Mouse (Mus musculus): ENCODE measurements around the gene Hist1h2bc. TPM values are rescaled to one million over a fixed set of nuclear protein-coding genes. Genes with fewer than 3 reads are reported as not detected.

The Hist1h2bc gene
- polyA plus RNA-seq, 1 experiment from 2014 or later: 23.4 TPM

DNA sequence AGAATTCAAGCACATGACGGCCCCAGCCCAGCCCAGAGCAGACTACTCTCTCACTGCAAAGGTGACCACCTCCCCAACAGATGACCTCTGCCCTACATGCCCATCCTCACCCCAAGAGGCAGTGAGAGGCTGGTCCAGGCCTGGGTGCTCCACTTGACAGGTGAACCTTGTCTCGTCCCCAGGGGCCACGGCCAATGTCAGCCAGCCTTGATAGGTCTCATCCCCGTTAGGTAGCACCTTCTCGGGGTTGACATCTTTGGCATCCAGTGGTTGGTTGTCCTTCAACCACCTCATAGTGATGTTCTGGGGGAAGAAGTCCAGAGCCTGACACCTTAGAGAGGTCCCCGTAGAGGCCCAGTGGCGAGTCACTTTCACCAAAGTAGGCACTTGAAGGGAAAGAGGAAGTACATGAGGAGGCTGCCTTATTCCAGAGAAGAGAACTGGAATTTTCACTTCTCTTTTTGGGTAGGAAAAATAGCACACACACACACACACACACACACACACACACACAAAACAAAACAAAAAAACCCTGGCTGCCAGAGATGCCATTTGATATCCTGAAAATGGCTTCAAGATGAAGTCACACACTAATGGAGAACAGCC lies 21.9 kb downstream of the Hist1h2bc start:
- 90% methylated on average over 7 of the region's 7 CpGs for WGBS
- no peak overlapping the region for H3K9ac ChIP-seq (ENCODE audit: low read length)

GRCm38 (mm10) chr13:23706771-23707170 lies 22.8 kb downstream of the Hist1h2bc start:
- no peaks in the 10 kb centered on the region for H3K36me3 ChIP-seq (ENCODE audit: control insufficient read depth, insufficient read depth, low read length)

More for the DNA sequence above, 21.9 kb downstream of the Hist1h2bc start:
- H3K4me3 ChIP-seq (ENCODE audit: low read depth, low read length): no peak overlapping the region
- no peak for DNase-seq (ENCODE audit: low spot score)
- peaks cover 5% of the 10 kb centered on the region for H3K4me1 ChIP-seq (replicated peaks; ENCODE audit: control insufficient read depth, insufficient read depth, low read length)
- ATAC-seq (replicated peaks; ENCODE audit: low FRiP score): no peak
- no peak overlapping the region for H3K27ac ChIP-seq (ENCODE audit: low read depth, low read length)
- H3K9me3 ChIP-seq (ENCODE audit: control insufficient read depth, low read length): no peaks in the 10 kb centered on the region
- H3K36me3 ChIP-seq (ENCODE audit: control insufficient read depth, insufficient read depth, low read length): no peaks in the 10 kb centered on the region
- no peaks in the 10 kb centered on the region for H3K27me3 ChIP-seq (ENCODE audit: control insufficient read depth, insufficient read depth, low read length)
- H3K4me2 ChIP-seq (ENCODE audit: low read depth, low read length, severe bottlenecking): no peak overlapping the region

DNA sequence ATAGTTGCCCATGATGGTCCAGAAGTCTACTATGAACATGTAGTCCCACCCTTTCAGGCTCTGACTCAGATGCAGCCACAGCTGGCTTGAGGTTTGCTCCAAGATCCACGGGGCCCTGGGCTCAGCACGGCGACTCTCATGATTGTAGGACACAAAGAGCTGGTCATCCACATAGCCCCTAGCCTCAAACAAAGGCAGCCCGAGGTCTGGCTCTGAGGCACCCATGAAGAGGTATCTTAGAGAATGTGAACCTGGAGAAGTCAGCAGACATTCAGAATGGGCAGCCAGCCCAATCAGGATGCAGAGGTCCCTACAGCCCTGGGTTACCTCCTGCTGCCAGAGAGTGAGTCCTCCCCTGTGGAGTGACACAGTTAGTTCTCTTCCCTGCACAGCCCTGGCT lies 24.0 kb downstream of the Hist1h2bc start:
- Histone ChIP-seq H3K4me2 (ENCODE audit: low read depth, low read length, severe bottlenecking) (no peak overlapping the region), H3K27me3 (ENCODE audit: control insufficient read depth, insufficient read depth, low read length) (no peaks in the 10 kb centered on the region; the same call in 1 of the 2 replicates), H3K9me3 (ENCODE audit: control insufficient read depth, low read length) (no peaks in the 10 kb centered on the region), H3K27ac (ENCODE audit: low read depth, low read length) (no peak overlapping the region), H3K36me3 (ENCODE audit: control insufficient read depth, insufficient read depth, low read length) (no peaks in the 10 kb centered on the region), H3K4me3 (ENCODE audit: low read depth, low read length) (no peak overlapping the region), H3K4me1 (replicated peaks; ENCODE audit: control insufficient read depth, insufficient read depth, low read length) (peaks cover 5% of the 10 kb centered on the region), H3K9ac (ENCODE audit: low read length) (no peak overlapping the region)
- DNase-seq (ENCODE audit: low spot score) (no peak), ATAC-seq (replicated peaks; ENCODE audit: low FRiP score) (no peak)
- WGBS: 90% methylated on average over 4 of the region's 4 CpGs

More at GRCm38 (mm10) chr13:23706771-23707170, 22.8 kb downstream of the Hist1h2bc start:
- DNase-seq (ENCODE audit: low spot score): no peak
- 90% methylated on average over 12 of the region's 12 CpGs for WGBS
- Histone ChIP-seq H3K4me3 (ENCODE audit: low read depth, low read length) (no peak overlapping the region), H3K27ac (ENCODE audit: low read depth, low read length) (no peak overlapping the region), H3K9me3 (ENCODE audit: control insufficient read depth, low read length) (no peaks in the 10 kb centered on the region), H3K4me1 (replicated peaks; ENCODE audit: control insufficient read depth, insufficient read depth, low read length) (peaks cover 5% of the 10 kb centered on the region), H3K27me3 (ENCODE audit: control insufficient read depth, insufficient read depth, low read length) (no peaks in the 10 kb centered on the region; the same call in 1 of the 2 replicates), H3K9ac (ENCODE audit: low read length) (no peak overlapping the region), H3K4me2 (ENCODE audit: low read depth, low read length, severe bottlenecking) (no peak overlapping the region)
- no peak for ATAC-seq (replicated peaks; ENCODE audit: low FRiP score)

DNA sequence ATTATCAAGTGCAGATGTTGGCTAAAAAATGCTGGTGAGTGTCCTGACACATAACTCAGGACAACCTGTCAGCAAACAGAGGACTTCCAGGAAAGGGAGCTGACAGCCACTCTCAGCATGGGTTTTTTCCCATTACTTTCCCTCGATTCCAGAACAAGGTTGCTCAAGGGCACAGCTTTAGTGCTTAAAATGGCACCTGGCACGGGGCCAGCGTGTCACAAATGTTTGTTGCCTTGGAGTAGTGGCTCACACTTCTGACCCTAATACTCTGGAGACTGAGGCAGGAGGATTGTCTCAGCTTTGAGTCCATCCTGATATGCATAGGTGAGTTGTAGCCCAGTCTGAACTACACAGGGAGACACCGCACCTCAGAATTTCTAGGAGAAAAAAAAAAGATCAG lies 24.7 kb downstream of the Hist1h2bc start:
- H3K9me3 ChIP-seq (ENCODE audit: control insufficient read depth, low read length): no peaks in the 10 kb centered on the region
- H3K9ac ChIP-seq (ENCODE audit: low read length): no peak overlapping the region
- H3K4me1 ChIP-seq (replicated peaks; ENCODE audit: control insufficient read depth, insufficient read depth, low read length): peaks cover 5% of the 10 kb centered on the region
- H3K27ac ChIP-seq (ENCODE audit: low read depth, low read length): no peak overlapping the region
- H3K4me2 ChIP-seq (ENCODE audit: low read depth, low read length, severe bottlenecking): no peak overlapping the region
- H3K4me3 ChIP-seq (ENCODE audit: low read depth, low read length): no peak overlapping the region
- DNase-seq (ENCODE audit: low spot score) (no peak), ATAC-seq (replicated peaks; ENCODE audit: low FRiP score) (no peak)
- H3K27me3 ChIP-seq (ENCODE audit: control insufficient read depth, insufficient read depth, low read length): no peaks in the 10 kb centered on the region; the same call in 1 of the 2 replicates
- 85% methylated on average over 4 of the region's 4 CpGs for WGBS
- H3K36me3 ChIP-seq (ENCODE audit: control insufficient read depth, insufficient read depth, low read length): no peaks in the 10 kb centered on the region

GRCm38 (mm10) chr13:23709714-23710373 lies 25.8 kb downstream of the Hist1h2bc start:
- peak overlapping the region; percentile 37 for H3K9ac ChIP-seq (ENCODE audit: low read length)
- peak overlapping the region; percentile 20; the same call in 1 of the 2 replicates for H3K4me3 ChIP-seq (ENCODE audit: low read depth, low read length)
- H3K4me2 ChIP-seq (ENCODE audit: low read depth, low read length, severe bottlenecking): peak overlapping the region; percentile 48
- DNase-seq (ENCODE audit: low spot score): no peak
- no peaks in the 10 kb centered on the region for H3K9me3 ChIP-seq (ENCODE audit: control insufficient read depth, low read length)
- WGBS: 21% methylated on average over 15 of the region's 15 CpGs
- peaks cover 5% of the 10 kb centered on the region for H3K4me1 ChIP-seq (replicated peaks; ENCODE audit: control insufficient read depth, insufficient read depth, low read length)
- no peaks in the 10 kb centered on the region for H3K36me3 ChIP-seq (ENCODE audit: control insufficient read depth, insufficient read depth, low read length)
- ATAC-seq (replicated peaks; ENCODE audit: low FRiP score): no peak
- H3K27me3 ChIP-seq (ENCODE audit: control insufficient read depth, insufficient read depth, low read length): no peaks in the 10 kb centered on the region; the same call in 1 of the 2 replicates
- H3K27ac ChIP-seq (ENCODE audit: low read depth, low read length): no peak overlapping the region

DNA sequence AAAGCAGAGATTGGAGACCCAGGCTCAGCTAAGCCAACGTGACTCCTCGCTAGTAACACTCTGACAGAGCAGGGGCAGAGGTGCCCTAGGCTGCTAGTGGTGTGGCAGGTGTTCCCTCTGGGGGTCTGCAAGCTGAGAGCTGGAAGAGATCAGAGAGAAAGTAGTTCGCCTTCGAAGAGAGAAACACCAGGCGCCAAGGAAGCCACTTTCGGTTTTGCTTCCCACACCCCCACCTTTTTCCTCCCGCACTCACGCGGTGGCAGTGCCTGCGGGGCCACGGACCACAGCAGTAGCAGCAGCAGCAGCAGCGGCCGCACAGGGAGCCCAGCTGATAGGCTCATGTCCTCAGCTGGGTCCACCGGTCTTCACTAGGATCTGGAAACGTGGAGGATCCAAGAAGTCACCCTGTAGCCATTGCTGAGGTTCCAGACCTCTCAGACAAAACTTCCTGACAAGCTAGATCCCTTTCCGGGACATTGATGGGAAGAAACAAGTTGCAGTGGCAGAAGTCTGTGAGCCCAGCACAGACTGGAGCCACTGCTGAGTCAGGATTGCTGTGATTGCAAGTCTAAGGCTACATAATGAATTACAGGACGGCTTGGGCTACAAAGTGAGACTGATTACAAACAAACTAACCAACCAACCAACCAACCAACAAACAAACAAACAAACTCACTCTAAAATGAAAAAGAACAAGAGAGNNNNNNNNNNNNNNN lies 26.5 kb downstream of the Hist1h2bc start, which contains the start of gene Hfe:
TSS of gene Hfe (minus strand) at position 481 of the 716 bp plus-strand sequence.
- DNase-seq (ENCODE audit: low spot score) (peak; percentile 80), ATAC-seq (replicated peaks; ENCODE audit: low FRiP score) (peak; percentile 39; the same call in 1 of the 2 replicates)
- Histone ChIP-seq H3K9ac (ENCODE audit: low read length) (peak within 1 kb of the TSS; percentile 37), H3K4me2 (ENCODE audit: low read depth, low read length, severe bottlenecking) (peak within 1 kb of the TSS; percentile 48), H3K36me3 (ENCODE audit: control insufficient read depth, insufficient read depth, low read length) (no peaks in the 10 kb centered on the region), H3K9me3 (ENCODE audit: control insufficient read depth, low read length) (no peaks in the 10 kb centered on the region), H3K27ac (ENCODE audit: low read depth, low read length) (no peak within 1 kb of the TSS), H3K4me3 (ENCODE audit: low read depth, low read length) (peak within 1 kb of the TSS; percentile 20), H3K4me1 (replicated peaks; ENCODE audit: control insufficient read depth, insufficient read depth, low read length) (peaks cover 5% of the 10 kb centered on the region), H3K27me3 (ENCODE audit: control insufficient read depth, insufficient read depth, low read length) (no peaks in the 10 kb centered on the region; the same call in 1 of the 2 replicates)
- 6% methylated on average over 17 of the region's 17 CpGs for WGBS

DNA sequence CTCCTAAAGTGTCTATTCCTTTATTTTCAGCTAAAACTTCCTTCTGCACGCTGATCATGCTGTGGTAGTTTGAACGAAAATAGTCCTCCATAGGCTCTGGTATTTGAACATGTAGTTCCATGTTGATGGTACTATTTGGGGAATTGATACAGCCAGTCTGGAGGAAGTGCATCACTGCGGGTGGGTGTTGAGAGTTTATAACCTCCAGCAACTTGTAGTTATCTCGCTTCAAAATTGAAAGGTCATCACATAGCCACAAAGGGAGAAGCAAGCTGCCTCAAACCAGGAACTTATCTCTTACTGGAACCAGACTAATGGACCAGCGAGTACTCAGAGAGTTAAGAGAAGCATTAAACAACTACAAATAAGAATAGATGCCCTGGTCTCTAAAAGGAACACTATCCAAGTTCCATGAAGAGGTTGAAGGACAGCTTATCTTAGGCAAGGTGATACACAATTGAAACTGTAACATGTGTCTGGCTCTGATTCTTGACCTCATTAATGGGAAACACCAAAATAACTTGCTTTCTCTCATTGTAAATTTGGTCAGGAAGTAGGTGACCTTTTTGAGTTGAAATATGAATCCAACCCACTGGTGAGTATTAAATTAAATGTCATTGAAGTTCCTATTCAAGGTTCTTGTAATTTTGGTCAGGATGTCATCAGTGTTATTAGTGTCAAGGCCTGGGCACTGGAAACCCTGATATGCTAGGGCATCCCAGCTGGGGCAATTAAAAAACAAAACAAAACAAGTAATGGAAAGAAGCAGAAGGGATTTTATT lies 32.5 kb downstream of the Hist1h2bc start:
- Histone ChIP-seq H3K4me1 (replicated peaks; ENCODE audit: control insufficient read depth, insufficient read depth, low read length) (no peaks in the 10 kb centered on the region), H3K4me2 (ENCODE audit: low read depth, low read length, severe bottlenecking) (no peak overlapping the region), H3K4me3 (ENCODE audit: low read depth, low read length) (no peak overlapping the region), H3K36me3 (ENCODE audit: control insufficient read depth, insufficient read depth, low read length) (no peaks in the 10 kb centered on the region), H3K27ac (ENCODE audit: low read depth, low read length) (no peak overlapping the region), H3K9ac (ENCODE audit: low read length) (no peak overlapping the region), H3K9me3 (ENCODE audit: control insufficient read depth, low read length) (no peaks in the 10 kb centered on the region), H3K27me3 (ENCODE audit: control insufficient read depth, insufficient read depth, low read length) (no peaks in the 10 kb centered on the region)
- ATAC-seq (replicated peaks; ENCODE audit: low FRiP score): no peak
- no peak for DNase-seq (ENCODE audit: low spot score)
- WGBS: 85% methylated on average over 5 of the region's 5 CpGs

DNA sequence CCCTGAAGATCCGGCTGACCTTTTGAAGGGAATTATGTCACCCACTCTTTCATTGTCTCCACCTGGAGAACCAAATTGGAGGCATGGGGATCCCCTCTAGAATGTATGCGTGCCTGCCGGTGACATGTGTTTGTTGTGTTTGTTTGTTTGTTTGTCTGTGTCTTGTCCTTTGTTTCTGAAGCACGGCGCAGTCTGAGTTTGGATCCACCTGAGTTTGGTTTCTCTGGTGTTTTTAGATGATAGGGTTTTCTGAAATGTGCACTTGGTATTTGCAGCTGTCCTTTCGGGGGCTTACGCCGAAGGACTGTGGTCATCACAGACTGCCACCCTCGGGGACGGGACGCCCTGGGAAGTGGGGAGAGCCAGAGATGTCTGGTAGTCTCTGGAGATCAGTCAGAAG lies 33.2 kb downstream of the Hist1h2bc start:
- H3K9ac ChIP-seq (ENCODE audit: low read length): no peak overlapping the region
- WGBS: 66% methylated on average over 11 of the region's 11 CpGs
- no peaks in the 10 kb centered on the region for H3K27me3 ChIP-seq (ENCODE audit: control insufficient read depth, insufficient read depth, low read length)
- H3K4me2 ChIP-seq (ENCODE audit: low read depth, low read length, severe bottlenecking): no peak overlapping the region
- no peak for ATAC-seq (replicated peaks; ENCODE audit: low FRiP score)
- H3K27ac ChIP-seq (ENCODE audit: low read depth, low read length): no peak overlapping the region
- DNase-seq (ENCODE audit: low spot score): no peak
- no peaks in the 10 kb centered on the region for H3K36me3 ChIP-seq (ENCODE audit: control insufficient read depth, insufficient read depth, low read length)
- no peaks in the 10 kb centered on the region for H3K9me3 ChIP-seq (ENCODE audit: control insufficient read depth, low read length)
- no peak overlapping the region for H3K4me3 ChIP-seq (ENCODE audit: low read depth, low read length)
- H3K4me1 ChIP-seq (replicated peaks; ENCODE audit: control insufficient read depth, insufficient read depth, low read length): no peaks in the 10 kb centered on the region

All from forebrain, embryonic 11.5 days (tissue).